Mouse (Mus musculus): ENCODE data around the gene Supt3. TPM values are rescaled to one million over a fixed set of nuclear protein-coding genes. Genes with fewer than 3 reads are reported as not detected.
A peak's percentile ranks its signal among the peaks of the same experiment; 100 is the strongest.

The Supt3 gene
- 10 to 100 TPM; 13.2 TPM for total RNA-seq (2021)

DNA sequence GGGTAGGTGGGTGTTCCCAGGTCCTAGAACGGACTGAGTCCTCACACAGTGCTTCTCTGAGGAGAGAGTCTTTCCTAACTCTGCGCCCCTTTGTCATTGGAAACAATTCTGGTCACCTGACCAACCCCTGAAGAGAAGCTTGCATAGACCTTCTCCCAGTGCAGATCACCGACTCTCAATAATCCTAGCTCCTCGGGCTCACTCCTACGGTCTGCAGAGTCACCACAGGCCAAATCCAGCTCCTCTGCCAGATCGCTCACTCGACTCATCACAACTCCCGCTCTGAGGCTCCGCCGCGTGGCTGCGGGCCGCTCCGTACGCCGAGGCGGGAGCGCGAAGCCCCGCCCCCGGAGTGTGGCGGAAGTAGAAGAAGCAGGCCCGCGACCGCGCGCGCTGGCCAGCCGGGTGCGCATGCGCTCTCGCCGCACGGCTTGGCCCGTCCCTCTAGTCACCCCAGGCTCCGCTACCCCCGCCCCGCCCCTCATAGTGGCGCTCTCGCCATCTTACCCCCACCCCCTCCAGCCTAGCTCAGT is at the start of gene Supt3:
TSS of gene Supt3 (plus strand) at position 415 of the 533 bp plus-strand sequence.
- intact Hi-C loops (cut with DNase I): loop anchor here (5.0 kb wide), 1 partner anchor 65 kb away; no protein-coding TSS in a partner anchor
- peak; percentile 96 to 98 for DNase-seq (ENCODE audit: low spot score in 2 of 2)

GRCm38 (mm10) chr17:44727675-44728074 is 49.3 kb upstream of the Supt3 start:
- intact Hi-C loops (cut with DNase I): no loop called here
- DNase-seq (ENCODE audit: low spot score in 2 of 2): no peak

GRCm38 (mm10) chr17:44728464-44728863 is 48.5 kb upstream of the Supt3 start:
- no peak for DNase-seq (ENCODE audit: low spot score in 2 of 2)
- intact Hi-C loops (cut with DNase I): no loop called here

DNA sequence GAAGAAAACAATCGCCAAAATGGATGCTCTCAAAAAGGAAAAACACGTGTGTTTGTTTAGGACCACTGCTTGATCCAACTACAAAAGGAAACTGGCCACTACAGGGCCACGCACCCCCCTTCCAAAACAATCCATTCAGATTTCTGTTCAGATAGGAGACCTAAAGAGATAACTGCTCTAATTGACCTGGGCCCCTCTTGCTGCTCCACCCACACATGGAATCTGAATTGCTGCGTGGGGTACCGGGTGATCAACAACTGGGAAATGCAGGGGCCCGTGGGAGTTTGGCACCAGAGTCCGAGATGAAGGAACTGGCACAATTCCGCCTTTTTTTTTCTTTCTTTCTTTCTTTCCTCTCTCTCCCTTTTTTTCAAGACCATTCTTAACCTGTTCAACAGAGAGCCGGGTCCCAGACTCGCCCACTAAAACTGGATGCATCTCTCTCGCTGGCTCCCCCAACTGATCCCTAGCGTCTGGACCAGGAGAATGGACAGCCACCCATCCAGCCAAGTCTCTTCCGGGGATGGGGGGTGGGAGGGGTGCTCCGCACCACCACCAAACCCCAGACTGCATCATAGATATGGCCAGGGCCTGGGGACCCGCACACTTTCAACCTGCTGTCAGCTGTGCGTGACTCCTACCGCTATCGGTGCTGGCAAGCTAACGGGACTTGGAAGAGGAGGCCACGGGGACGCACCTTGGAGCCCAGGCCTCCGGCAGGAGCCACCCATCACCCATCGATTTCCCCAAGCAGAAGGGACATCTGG is 43.2 kb upstream of the Supt3 start:
- peak in 1 of 2 experiments; percentile 25 for DNase-seq (ENCODE audit: low spot score in 2 of 2)
- intact Hi-C loops (cut with DNase I): no loop called here

- peak; percentile 48 to 54 for DNase-seq (ENCODE audit: low spot score in 2 of 2)
- intact Hi-C loops (cut with DNase I): loop anchor here (5.0 kb wide), 5 partner anchors 58 to 638 kb away; no protein-coding TSS in a partner anchor
Observed at GRCm38 (mm10) chr17:44734501-44735222, 42.3 kb upstream of the Supt3 start.

- intact Hi-C loops (cut with DNase I): loop anchor here (5.0 kb wide), 5 partner anchors 57 to 637 kb away; no protein-coding TSS in a partner anchor
- DNase-seq (ENCODE audit: low spot score in 2 of 2): peak; percentile 32 to 39
Observed at GRCm38 (mm10) chr17:44735223-44735990, 41.5 kb upstream of the Supt3 start.

DNA sequence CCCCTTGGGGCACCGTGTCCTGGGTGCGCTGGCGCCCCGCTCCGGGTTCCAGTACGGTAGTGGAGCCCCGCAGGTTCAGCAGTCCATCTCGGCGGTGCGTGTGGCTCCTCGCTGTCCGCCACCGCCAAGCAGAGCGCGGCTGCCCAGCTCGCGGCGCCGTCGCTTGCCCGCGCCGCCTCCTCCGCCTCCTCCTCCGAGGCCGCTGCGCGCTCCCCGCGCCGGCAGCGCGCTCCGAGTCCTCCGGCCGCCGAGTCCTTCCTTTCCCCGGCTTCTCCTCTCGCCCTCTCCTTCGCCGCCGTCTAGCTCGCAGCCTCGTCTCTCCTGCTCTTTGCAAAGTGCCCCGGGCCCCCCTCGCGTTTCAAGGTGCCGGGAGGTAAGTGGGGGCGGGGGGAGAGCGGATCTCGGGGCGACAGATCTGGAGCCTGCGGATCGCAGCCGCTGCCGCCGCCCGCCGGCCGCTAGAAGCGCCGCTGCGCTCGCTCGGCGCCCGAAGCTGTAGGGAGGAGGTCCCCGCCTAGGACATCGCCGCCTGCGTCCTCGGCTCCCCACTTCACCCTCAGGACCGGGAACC is 40.9 kb upstream of the Supt3 start:
- DNase-seq (ENCODE audit: low spot score in 2 of 2): peak; percentile 62 to 74
- intact Hi-C loops (cut with DNase I): loop anchor here (2.0 to 5.0 kb wide), 7 partner anchors 56 to 636 kb away; no protein-coding TSS in a partner anchor

- DNase-seq (ENCODE audit: low spot score in 2 of 2): peak; percentile 35 to 36
- intact Hi-C loops (cut with DNase I): loop anchor here (2.0 to 5.0 kb wide), 7 partner anchors 55 to 635 kb away; no protein-coding TSS in a partner anchor
Observed at GRCm38 (mm10) chr17:44737275-44738120, 39.5 kb upstream of the Supt3 start.

DNA sequence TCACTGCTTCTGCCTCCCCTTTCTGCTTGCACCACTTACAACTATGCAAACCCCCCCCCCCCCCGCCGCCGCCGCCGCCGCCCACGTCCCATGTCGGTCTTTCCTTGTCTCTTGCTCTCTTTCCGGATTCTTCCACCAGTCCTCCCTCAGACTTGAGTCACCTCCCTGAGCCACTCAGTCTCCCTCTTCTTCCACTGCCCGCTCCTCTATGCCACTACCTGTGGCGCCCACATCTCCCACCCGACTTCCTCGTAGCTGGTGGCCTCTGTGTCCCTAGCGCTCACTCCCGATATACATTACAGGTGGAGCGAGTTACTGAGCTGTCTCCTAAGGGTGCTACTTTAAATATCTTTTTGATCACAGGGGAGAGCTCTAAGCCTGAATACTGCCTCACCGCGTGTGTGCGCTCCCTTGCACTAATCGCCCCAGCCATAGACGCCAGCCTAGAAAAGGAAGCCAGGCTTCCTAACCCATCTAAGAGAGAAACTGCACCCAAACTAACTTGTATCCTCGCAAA is 38.8 kb upstream of the Supt3 start:
- DNase-seq (ENCODE audit: low spot score in 2 of 2): peak in 1 of 2 experiments; percentile 38
- intact Hi-C loops (cut with DNase I): loop anchor here (5.0 kb wide), 5 partner anchors 54 to 634 kb away; no protein-coding TSS in a partner anchor

- intact Hi-C loops (cut with DNase I): no loop called here
Observed at GRCm38 (mm10) chr17:44742246-44742645, 34.7 kb upstream of the Supt3 start.

GRCm38 (mm10) chr17:44743780-44744179 is 33.2 kb upstream of the Supt3 start:
- intact Hi-C loops (cut with DNase I): no loop called here

More at GRCm38 (mm10) chr17:44742246-44742645, 34.7 kb upstream of the Supt3 start:
- no peak for DNase-seq (ENCODE audit: low spot score in 2 of 2)

DNA sequence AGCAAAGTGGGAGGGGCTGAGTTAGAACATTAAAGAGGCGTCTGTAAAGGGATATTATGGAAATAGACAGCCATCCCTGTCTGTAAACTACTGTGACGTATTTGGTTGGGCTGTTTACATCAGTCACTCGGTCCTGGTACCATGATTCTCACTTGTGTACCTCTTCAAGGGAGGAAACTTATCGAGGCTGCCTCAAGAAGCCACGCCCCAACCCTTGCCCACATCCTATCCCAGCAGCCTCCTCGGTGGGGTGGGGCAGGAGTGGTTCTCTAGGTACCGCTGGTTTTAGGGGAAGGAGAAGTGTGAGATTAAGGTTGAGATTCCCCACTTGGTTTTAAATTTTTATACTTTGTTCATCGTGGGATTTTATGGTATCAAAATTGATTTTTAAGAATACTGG is 31.6 kb upstream of the Supt3 start:
- no peak for DNase-seq (ENCODE audit: low spot score in 2 of 2)
- intact Hi-C loops (cut with DNase I): no loop called here

More at GRCm38 (mm10) chr17:44743780-44744179, 33.2 kb upstream of the Supt3 start:
- no peak for DNase-seq (ENCODE audit: low spot score in 2 of 2)

DNA sequence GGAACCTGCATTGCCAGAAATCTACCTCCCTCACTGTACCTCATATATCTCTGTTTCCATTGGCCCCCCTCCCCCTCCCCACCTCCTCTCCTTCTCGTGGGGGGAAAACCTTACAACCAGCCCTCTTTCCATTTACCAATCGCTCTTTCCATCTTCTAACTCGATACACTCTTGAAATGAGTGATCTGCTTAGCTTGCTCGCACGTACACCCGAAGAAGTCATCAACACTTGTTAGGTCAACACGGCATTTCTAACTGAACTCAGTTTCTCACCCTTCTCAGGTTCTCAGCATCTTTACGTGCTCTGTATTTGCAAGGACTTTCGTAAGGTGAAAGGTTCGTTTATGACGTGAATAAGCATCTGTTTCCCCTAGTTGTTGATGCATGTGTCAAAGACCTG is 10.6 kb upstream of the Supt3 start:
- intact Hi-C loops (cut with DNase I): no loop called here
- no peak for DNase-seq (ENCODE audit: low spot score in 2 of 2)

- DNase-seq (ENCODE audit: low spot score in 2 of 2): no peak
- intact Hi-C loops (cut with DNase I): no loop called here
Observed at GRCm38 (mm10) chr17:44766975-44767374, 10.0 kb upstream of the Supt3 start.

DNA sequence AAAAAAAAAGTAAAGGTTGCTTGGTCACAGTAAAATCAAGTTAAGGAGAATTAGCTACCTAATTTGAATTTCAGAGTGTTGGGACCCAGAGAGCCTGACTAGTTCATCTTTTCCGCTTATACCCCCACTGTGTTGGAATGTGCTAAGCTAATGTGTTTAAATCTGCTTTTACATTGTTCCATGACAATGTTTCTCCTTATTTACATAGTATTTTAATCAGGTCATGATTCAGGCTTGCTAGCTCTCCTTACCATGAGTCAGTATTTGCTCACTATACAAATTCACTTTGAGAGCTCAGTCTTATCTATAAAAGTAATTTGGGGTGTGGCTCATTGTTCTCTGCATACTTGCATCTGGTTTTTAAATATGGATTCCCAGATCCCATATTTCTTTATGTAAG is 9.6 kb upstream of the Supt3 start:
- intact Hi-C loops (cut with DNase I): no loop called here
- no peak for DNase-seq (ENCODE audit: low spot score in 2 of 2)

DNA sequence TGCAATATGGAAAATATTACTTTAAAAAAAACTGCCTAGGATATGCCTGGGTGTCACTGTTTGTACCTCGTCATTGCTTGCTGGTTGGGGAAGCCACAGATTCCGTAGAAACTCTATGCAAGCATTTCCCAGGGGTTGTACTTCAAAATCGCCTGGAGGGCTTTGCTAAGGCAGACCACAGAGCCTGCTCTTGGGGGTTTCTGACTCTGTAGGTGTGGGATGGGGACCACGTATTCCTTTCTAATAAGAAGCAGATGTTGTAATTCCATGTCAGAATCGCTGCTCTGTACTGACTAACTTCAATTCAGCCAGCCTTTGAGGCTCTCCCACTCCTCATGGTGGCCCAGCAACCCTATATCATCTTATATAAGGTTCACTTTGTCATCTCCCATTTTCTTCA is 8.4 kb upstream of the Supt3 start:
- no peak for DNase-seq (ENCODE audit: low spot score in 2 of 2)
- intact Hi-C loops (cut with DNase I): no loop called here

DNA sequence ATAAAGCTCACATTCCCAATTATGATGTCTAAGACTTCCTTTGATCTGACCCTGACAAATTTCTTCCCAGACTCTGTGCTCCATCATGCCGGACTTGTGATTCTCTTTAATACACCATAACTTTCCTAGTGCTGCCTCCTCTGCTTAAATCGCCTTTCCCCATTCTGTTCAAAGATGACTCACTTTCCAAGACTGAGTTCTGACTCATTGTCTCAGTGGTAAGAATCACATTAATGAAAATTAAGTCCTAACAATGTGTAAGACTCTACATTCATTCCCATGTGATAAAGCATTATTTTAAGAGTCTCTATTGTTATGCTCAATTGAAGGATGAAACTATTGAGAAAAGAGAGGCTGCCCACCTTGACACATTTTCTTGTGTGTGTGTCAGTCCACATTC is 6.1 kb upstream of the Supt3 start:
- DNase-seq (ENCODE audit: low spot score in 2 of 2): no peak
- intact Hi-C loops (cut with DNase I): no loop called here

- DNase-seq (ENCODE audit: low spot score in 2 of 2): no peak
- intact Hi-C loops (cut with DNase I): no loop called here
Observed at GRCm38 (mm10) chr17:44772576-44772975, 4.4 kb upstream of the Supt3 start.
